In the genomic region with DNA sequence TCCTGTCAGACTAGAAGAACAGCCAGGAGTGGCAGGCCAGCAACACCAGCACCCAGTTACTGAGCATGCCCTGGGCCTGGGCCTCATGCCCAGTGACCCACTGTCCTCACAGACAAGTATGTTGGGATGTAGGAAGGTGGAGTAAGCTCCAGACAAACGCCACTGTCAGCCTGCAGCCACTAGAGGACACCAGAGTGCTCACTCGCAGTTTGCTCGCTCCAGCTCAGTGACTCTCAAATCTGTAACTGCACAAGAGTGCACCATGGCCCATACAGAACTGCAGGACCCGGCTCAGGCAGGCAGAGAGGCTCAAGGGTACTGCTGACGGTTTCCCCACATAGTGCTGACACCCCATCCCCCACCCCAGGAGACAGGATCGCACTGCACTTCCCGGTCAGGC, we compare ENCODE assay signal across 8 mouse cellular contexts. TPM values are rescaled to one million over a fixed set of nuclear protein-coding genes. Genes with fewer than 3 reads are reported as not detected.
DNase-seq lines count a peak whose midpoint lies in the region; ATAC-seq lines count a peak whose summit lies in the region.

No protein-coding gene starts in this region.

- H3K27me3 ChIP-seq in midbrain, embryonic 10.5 days (ENCODE audit: low read depth, poor library complexity, severe bottlenecking), result no peaks in the 10 kb centered on the region
- H3K27me3 ChIP-seq in midbrain, embryonic 15.5 days (replicated peaks), result no peaks in the 10 kb centered on the region

- ATAC-seq in CD4-positive, CD25-positive, alpha-beta regulatory T cell, adult 4 months, result no peak
- ATAC-seq in midbrain, embryonic 15.5 days (replicated peaks), result no peak

- peaks cover 15% of the 10 kb centered on the region for H3K4me1 ChIP-seq in midbrain, embryonic 10.5 days
- peaks cover 3% of the 10 kb centered on the region; the same call in 1 of the 2 replicates for H3K4me1 ChIP-seq in midbrain, embryonic 15.5 days

- H3K36me3 ChIP-seq in midbrain, embryonic 10.5 days, result peaks cover 81% of the 10 kb centered on the region
- no peaks in the 10 kb centered on the region; the same call in 1 of the 2 replicates for H3K36me3 ChIP-seq in midbrain, embryonic 15.5 days (replicated peaks)

- no peak overlapping the region for H3K4me2 ChIP-seq in midbrain, embryonic 15.5 days

- no peak overlapping the region for H3K27ac ChIP-seq in midbrain, embryonic 10.5 days (replicated peaks)
- no peak overlapping the region for H3K27ac ChIP-seq in midbrain, embryonic 15.5 days

- intact Hi-C loops in heart, postnatal 14 days (cut with DNase I), result loop anchor here (10.0 kb wide), 1 partner anchor 970 kb away; no protein-coding TSS in a partner anchor

- H3K4me3 ChIP-seq in midbrain, embryonic 10.5 days, result no peak overlapping the region
- no peak overlapping the region for H3K4me3 ChIP-seq in midbrain, embryonic 15.5 days

- no peak overlapping the region for H3K9ac ChIP-seq in midbrain, embryonic 15.5 days

- 57% methylated on average over 7 of the region's 7 CpGs for WGBS in midbrain, embryonic 10.5 days
- 40% methylated on average over 7 of the region's 7 CpGs for WGBS in midbrain, embryonic 15.5 days

- peak; percentile 35 for DNase-seq in CD4-positive, CD25-positive, alpha-beta regulatory T cell, adult 2 months (ENCODE audit: low read depth, low spot score)
- peak; percentile 38 for DNase-seq in midbrain, embryonic 10.5 days (ENCODE audit: low spot score)
- DNase-seq in cerebellum, postnatal 25 days, result peak; percentile 74 to 84
- DNase-seq in heart, postnatal 14 days, result peak; percentile 39 to 56
- DNase-seq in lung, postnatal 10 days, result peak; percentile 54
- no peak for DNase-seq in urinary bladder, adult 18-20 months (ENCODE audit: low spot score in 2 of 2)

- H3K9me3 ChIP-seq in midbrain, embryonic 10.5 days (replicated peaks), result no peaks in the 10 kb centered on the region
- H3K9me3 ChIP-seq in midbrain, embryonic 15.5 days, result no peaks in the 10 kb centered on the region

RNA-seq across cellular contexts. Expression of gene Suds3, which starts 21.5 kb away (rescaled TPM):
- polyA plus RNA-seq in CD4-positive, CD25-positive, alpha-beta regulatory T cell, adult 4 months (2017; shearing (Covaris generic)), result 10 to 100 TPM; 10.7 to 13.2 TPM
- 80.6 and 84.5 TPM in 2 replicates for polyA plus RNA-seq in midbrain, embryonic 10.5 days (2016; fragmentation: Nextera tagmentation; extraction: Ambion mirVana)
- polyA plus RNA-seq in midbrain, embryonic 15.5 days (2015; fragmentation: Nextera tagmentation; extraction: Ambion mirVana), result 87.3 and 87.4 TPM in 2 replicates
- 10 to 100 TPM; 66.6 to 73.7 TPM for total RNA-seq in heart, postnatal 14 days (2021)

RNA-seq across cellular contexts. Expression of gene Taok3, which starts 25.5 kb away (rescaled TPM):
- 100 to 1,000 TPM; 125 to 142 TPM for polyA plus RNA-seq in CD4-positive, CD25-positive, alpha-beta regulatory T cell, adult 4 months (2017; shearing (Covaris generic))
- 12.0 and 16.8 TPM in 2 replicates for polyA plus RNA-seq in midbrain, embryonic 10.5 days (2016; fragmentation: Nextera tagmentation; extraction: Ambion mirVana)
- 58.8 and 59.2 TPM in 2 replicates for polyA plus RNA-seq in midbrain, embryonic 15.5 days (2015; fragmentation: Nextera tagmentation; extraction: Ambion mirVana)
- total RNA-seq in heart, postnatal 14 days (2021), result 1 to 10 TPM; 9.0 to 9.3 TPM

Comparison
In these comparisons a context has a peak if more than half of its experiments do, and no peak if none do; other contexts are left out.
1. DNase-seq: peak in CD4-positive, CD25-positive, alpha-beta regulatory T cell, adult 2 months (single experiment), midbrain, embryonic 10.5 days (single experiment), cerebellum, postnatal 25 days (2 of 2), heart, postnatal 14 days (2 of 2) and lung, postnatal 10 days (single experiment); none in urinary bladder, adult 18-20 months (0 of 2).